Mouse (Mus musculus) brain, embryonic 14.5 days (tissue): ENCODE results near the gene Msi1. TPM values are rescaled to one million over a fixed set of nuclear protein-coding genes. Genes with fewer than 3 reads are reported as not detected.

Source experiments
- DNase-seq: peaks from one replicate; pipeline ENCODE4 v3.0.0-alpha.2; 2011; ENCODE audit warnings: low read depth
- CTCF ChIP-seq: fragments of 200-500 bp; IDR thresholded peaks from 2 replicates; pipeline ENCODE4 v1.5.1; 2012; ENCODE audit warnings: inconsistent platforms, mild to moderate bottlenecking, moderate library complexity, borderline replicate concordance; ENCODE audit not compliant: insufficient read depth, insufficient read length; ENCODE audit errors: extremely low read depth
- POLR2A ChIP-seq: fragments of 200-500 bp; IDR thresholded peaks from 2 replicates; pipeline ENCODE4 v1.6.1; 2012; ENCODE audit warnings: mild to moderate bottlenecking, inconsistent platforms, borderline replicate concordance; ENCODE audit not compliant: poor library complexity, insufficient read depth, insufficient read length, severe bottlenecking; ENCODE audit errors: extremely low read depth
- polyA plus RNA-seq: library from polyadenylated mRNA; depleted of rRNA; stranded (reverse); fragments of >200 nt; gene quantifications from 2 replicates; pipeline ENCODE4 v1.2.3, GENCODE M21; 2012

Msi1 gene
- polyA plus RNA-seq, 1 experiment = 238 TPM

DNA sequence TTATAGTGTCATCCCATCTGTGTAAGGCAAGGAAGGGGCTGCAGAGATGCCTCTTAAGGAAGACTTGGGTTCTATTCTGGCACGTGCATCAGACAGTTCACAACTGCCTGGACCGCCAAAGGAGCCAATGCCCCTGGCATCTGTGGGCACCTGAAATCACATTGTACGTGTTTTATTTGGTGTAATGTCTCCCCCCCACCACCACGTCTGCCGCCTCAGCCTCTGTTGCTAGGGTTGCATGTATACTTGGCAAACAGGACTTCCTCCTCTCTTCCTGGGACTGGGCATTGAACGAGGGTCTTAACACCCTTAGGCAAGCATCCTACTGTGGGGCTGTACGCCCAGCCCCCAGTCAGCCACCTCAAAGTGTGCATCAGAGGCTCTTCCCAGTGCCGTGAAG is 24.2 kb upstream of the Msi1 start:
- peak; percentile 68 for DNase-seq
- TF ChIP-seq POLR2A = no peak
- TF ChIP-seq CTCF = no peak

DNA sequence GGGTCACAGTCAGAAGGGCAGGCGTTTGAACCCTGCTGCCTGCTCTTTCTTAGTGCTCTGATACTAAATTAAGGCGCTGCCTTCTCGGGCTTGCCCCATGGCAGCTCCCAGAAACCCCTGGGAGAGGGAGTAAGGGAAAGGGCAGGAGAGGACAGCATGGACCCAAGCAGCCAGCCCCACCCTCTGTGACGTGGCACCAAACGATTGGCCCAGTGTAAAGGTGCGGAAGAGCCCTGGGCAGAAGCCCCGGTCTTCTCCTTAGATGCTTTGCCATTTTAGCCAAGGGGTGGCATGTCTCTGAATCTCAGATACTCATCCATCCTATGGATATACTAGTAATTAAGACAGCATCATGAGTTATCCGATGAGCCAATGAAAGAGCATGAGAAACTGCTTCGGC is 21.3 kb upstream of the Msi1 start:
- no peak for TF ChIP-seq POLR2A
- no peak for DNase-seq

DNA sequence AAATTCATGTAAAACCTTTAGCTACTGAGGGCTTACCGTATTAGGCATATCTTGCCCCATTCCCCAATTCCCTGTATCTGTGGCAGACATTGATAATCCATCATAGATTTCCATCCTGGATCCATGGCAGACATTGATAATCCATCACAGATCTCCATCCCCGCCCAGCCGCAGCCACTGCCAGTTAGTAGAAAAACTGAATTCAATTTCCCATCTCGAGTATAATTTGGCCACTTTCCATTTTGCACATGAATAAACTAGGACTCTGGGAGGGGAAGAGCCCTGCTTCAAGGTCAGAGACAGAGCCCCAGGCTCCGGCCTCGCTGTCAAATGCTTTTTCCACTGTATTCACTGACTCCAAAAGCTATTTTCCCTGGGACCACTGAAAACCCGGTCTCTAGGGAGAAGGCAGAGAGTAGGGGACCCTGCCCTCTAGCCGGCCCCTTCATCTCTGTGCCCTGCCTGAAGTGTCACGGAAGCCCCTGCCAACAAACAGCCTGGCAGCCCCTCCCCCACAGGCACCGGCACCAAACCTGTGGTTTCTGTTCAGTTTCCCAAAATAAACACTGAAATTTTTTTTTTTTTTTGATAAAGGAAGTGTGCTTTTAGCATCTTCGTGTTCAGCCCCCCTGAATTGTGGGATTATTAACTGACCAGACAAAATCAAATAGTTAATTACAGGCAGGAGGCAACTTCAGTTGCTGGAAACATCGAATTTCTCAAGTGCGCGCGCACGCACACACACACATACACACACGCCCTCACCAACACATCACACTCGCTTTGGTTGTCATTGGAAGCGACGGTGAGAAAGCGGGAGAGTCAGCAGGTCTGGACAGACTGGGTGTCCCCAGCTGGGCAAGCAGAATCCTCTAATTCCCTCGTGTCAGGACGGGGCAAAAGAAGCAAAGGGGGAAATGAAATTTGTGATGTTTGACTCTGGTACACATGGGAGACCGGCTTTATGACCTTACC is 14.0 kb upstream of the Msi1 start:
- peak; percentile 73 for DNase-seq
- no peak for TF ChIP-seq CTCF
- TF ChIP-seq POLR2A = no peak

DNA sequence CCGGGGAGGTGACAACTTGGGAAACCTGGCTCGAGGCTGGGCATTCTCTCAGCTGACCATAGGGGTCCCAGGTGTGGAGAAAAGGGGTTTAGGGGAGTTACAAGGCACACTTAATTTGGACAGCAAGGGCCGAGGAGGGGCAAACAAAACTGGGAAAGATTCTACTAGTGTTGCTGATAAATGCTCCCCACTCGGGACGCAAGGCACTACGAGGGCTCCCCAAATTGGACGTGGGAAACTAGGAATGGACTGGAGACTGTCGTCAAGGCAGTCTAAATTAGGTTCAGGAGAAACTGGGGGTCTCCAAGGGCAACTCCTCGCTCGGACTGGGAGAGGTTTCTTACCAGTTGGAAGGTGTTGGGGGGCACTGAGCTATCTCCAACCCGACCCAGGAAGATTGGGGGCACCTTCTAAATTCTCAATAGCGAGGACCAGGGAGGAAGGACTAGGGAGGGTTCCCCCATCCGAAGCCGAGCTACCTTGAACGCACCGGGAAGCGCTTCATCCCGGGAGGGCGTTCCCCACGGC is 504 bp upstream of the Msi1 start:
- TF ChIP-seq POLR2A (no peak), CTCF (no peak)
- DNase-seq = no peak

DNA sequence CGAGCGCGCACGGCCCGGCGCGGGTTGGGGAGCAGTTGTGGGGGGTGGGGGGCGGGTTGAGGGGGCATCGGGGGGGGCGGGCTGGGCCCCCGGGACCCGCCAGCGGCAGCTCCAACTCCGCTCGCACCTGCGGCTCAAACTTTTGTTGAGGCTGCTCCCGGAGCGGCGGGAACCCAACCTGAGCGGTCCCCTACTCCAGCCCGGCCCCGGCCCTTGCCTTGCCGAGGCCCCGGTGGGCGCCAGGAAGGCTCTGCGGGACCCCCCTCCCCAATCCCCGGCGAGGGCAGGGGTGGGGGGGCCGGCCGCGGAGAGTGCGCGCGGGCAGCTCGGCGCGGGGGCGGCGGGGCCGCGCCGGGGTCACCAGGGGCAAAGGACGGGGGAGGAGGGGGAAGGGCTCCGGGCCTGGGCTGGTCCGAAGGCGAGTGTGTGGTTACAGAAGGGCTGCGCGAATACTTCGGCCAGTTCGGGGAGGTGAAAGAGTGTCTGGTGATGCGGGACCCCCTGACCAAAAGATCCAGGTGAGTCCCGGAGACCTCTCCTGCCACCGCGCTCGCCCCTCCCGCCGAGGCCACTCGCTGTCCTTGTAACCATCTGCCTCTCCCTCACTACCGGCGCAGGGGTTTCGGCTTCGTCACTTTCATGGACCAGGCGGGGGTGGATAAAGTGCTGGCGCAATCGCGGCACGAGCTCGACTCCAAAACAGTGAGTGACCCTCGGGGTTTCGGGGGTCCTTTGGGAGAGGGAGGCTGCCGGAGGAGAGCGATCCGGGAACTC is 975 bp downstream of the Msi1 start:
- TF ChIP-seq CTCF (no peak), POLR2A (no peak)

DNA sequence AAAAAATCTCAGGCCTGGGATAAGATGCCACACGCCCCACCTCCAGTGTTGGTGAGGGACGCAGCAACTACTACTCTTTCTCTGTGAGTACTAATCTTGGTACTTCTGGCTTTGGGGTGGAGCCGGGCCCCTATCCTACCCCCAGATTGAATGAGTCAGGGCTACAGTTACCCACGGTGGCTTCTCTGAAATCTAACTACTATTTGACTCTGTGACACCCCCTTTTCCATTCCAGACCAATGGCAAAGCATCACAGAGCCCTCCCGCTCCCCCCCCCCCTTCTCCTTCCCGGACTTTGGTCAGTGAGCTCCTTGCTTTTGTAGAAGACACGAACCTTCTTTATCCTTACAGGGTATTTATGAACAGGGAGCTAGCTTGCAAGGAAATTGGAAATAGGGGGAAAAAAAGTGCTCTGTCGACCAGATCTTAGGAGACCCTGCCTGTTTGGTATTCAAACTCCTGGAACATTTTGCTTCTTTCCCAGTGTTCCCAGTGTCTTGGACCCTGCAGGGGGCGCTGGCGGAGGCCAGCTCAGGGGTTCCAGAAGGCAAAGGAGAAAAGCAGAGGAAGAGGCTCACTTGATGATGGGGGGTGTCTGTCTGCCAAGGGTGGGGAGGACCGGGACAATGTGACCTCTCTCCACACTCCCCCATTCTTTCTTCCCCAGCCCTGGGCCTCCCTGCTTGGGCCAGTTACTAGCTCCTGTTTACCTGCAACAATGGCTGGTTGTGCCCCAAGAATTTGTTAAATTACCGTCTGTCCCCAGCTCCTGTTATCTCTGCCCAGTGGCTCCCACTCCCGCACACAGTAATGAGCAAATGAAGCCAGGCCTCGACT is 1.9 kb downstream of the Msi1 start:
- peak; percentile 90 for DNase-seq
- no peak for TF ChIP-seq POLR2A
- peak; percentile 79 for TF ChIP-seq CTCF

More for the DNA sequence above, 975 bp downstream of the Msi1 start:
- DNase-seq = no peak

DNA sequence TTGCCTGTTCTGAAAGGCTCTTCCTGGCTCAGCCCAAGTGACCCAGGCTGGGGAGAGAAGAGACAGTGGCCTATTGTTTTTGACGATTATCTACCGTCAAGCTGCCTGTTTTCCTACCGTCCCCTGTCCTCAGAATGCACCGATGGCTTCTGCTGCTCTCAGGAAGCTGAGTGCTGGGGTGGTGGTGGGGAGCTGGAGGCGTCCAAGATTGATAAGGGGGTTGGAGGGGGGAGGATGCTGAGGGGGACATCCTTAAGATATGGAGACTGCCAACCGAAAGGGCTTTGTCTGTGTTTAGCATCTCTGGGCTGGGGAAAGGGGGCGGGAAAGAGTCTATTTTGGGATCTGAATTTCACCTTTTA is 2.5 kb downstream of the Msi1 start:
- TF ChIP-seq CTCF = no peak
- TF ChIP-seq POLR2A = no peak
- DNase-seq = no peak

DNA sequence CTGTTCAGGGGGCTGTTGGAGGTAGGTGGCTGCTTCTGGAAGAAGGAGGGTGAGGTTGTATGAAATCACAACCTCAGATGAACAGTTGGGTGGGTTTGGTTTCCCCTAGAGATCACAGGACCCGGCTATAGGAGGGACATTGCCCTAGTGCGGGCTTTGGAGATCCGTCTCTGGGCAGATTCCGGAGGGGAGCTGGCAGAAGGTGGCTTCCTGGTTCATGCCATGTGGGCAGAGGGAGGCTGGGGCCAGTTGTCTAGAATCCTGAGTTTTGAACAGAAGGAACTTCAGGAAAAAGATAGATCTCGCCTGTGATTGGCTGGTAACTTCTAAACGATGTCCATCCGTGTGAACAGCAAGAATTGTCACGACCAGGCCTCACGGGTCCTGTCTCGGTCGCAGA is 3.0 kb downstream of the Msi1 start:
- no peak for TF ChIP-seq POLR2A
- TF ChIP-seq CTCF = no peak
- no peak for DNase-seq

DNA sequence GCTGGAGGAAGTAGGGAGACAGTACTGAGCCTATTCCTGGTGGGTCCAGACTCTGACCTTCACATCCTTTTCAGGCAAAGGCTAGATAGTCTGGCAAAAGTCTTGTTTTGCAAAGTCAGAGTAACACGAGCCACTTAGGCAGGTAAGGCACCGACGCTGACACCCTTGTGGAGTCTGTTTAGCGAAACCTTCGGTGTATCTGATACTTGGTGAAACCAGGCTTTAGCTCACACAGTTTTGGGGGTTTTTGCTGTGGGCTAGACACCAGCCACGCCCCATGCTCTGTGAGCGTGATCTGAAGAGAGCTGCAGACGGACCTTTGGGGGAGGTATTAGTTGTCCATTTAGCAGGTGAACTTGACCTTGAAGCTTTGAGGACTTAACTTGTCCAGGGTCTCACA is 3.8 kb downstream of the Msi1 start:
- no peak for DNase-seq
- TF ChIP-seq CTCF (no peak), POLR2A (no peak)

DNA sequence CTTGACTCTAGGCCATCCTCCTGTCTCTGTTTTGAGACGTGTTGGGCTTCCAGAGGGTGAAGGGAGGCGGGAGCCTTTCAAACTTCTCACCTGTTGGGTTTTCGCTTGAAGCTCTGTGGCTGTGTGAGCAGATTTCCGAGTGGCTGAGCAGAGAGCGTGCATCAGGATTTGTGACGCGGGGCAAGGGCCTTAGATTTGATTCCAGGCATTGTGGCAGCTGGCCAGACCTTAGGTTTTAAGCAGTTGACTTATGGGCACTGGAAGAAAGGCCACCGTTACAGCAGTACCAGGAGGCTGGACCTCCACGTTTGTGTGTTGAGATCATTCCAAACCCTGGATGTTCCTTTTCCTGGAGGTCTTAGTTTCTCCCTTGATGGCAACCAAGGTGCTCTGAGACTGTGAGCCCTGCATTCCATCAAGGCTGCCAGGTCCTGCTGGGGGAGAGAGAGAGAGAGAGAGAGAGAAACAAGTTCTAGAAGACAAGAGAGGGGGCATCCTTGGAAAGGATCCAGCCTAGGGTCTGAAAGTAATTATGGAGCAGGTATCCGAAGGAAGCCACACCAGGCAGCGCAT is 5.0 kb downstream of the Msi1 start:
- peak; percentile 65 for DNase-seq
- TF ChIP-seq POLR2A = no peak
